Mouse (Mus musculus): Measurements from ENCODE around the gene Acap1. TPM values are rescaled to one million over a fixed set of nuclear protein-coding genes. Genes with fewer than 3 reads are reported as not detected.

The Acap1 gene
- polyA plus RNA-seq, 1 experiment, result 0.13 TPM

GRCm38 (mm10) chr11:69835326-69835965 is 59.9 kb downstream of the Acap1 start:
- peak overlapping the region; percentile 76 for H3K4me3 ChIP-seq (ENCODE audit: insufficient read depth, low read length)
- peaks cover 6% of the 10 kb centered on the region for H3K4me1 ChIP-seq (ENCODE audit: control insufficient read depth, insufficient read depth, low read length)
- H3K27ac ChIP-seq (ENCODE audit: insufficient read depth, low read length), result no peak overlapping the region
- TF ChIP-seq POLR2A (IDR thresholded peaks at IDR 0.05; ENCODE audit: extremely low read depth, insufficient read depth, low read length), result no peak
- TF ChIP-seq CTCF (IDR thresholded peaks at IDR 0.05; ENCODE audit: extremely low read depth, insufficient read depth, low read length), result no peak

GRCm38 (mm10) chr11:69834001-69834549 is 61.3 kb downstream of the Acap1 start:
- Histone ChIP-seq H3K27ac (ENCODE audit: insufficient read depth, low read length) (no peak overlapping the region), H3K4me1 (ENCODE audit: control insufficient read depth, insufficient read depth, low read length) (peaks cover 6% of the 10 kb centered on the region), H3K4me3 (ENCODE audit: insufficient read depth, low read length) (peak overlapping the region; percentile 35; the same call in 1 of the 2 replicates)
- TF ChIP-seq POLR2A (IDR thresholded peaks at IDR 0.05; ENCODE audit: extremely low read depth, insufficient read depth, low read length) (no peak), CTCF (IDR thresholded peaks at IDR 0.05; ENCODE audit: extremely low read depth, insufficient read depth, low read length) (no peak)

- H3K4me3 ChIP-seq (ENCODE audit: insufficient read depth, low read length), result peak overlapping the region; percentile 35; the same call in 1 of the 2 replicates
- peaks cover 6% of the 10 kb centered on the region for H3K4me1 ChIP-seq (ENCODE audit: control insufficient read depth, insufficient read depth, low read length)
- TF ChIP-seq POLR2A (IDR thresholded peaks at IDR 0.05; ENCODE audit: extremely low read depth, insufficient read depth, low read length), result no peak
- no peak for TF ChIP-seq CTCF (IDR thresholded peaks at IDR 0.05; ENCODE audit: extremely low read depth, insufficient read depth, low read length)
- no peak overlapping the region for H3K27ac ChIP-seq (ENCODE audit: insufficient read depth, low read length)
Measured at GRCm38 (mm10) chr11:69833554-69833953, 61.8 kb downstream of the Acap1 start.

Other genes starting within 250 kb of the Acap1 start
- 0.25 and 0.28 TPM in 2 replicates for gene Sox15, start 240.2 kb downstream of the Acap1 start, polyA plus RNA-seq (2012; rRNA removed)
- 89.7 and 92.8 TPM in 2 replicates for gene Mpdu1, start 232.9 kb downstream of the Acap1 start, polyA plus RNA-seq (2012; rRNA removed)
- 11.3 and 13.1 TPM in 2 replicates for gene Cd68, start 229.4 kb downstream of the Acap1 start, polyA plus RNA-seq (2012; rRNA removed)
- 323 and 335 TPM in 2 replicates for gene Eif4a1, start 223.1 kb downstream of the Acap1 start, polyA plus RNA-seq (2012; rRNA removed)
- 120 and 133 TPM in 2 replicates for gene Senp3, start 213.5 kb downstream of the Acap1 start, polyA plus RNA-seq (2012; rRNA removed)
- gene Tnfsf13, start 209.8 kb downstream of the Acap1 start, polyA plus RNA-seq (2012; rRNA removed), result 6.1 and 7.5 TPM in 2 replicates
- 19.8 and 22.5 TPM in 2 replicates for gene Tnfsf12, start 199.7 kb downstream of the Acap1 start, polyA plus RNA-seq (2012; rRNA removed)
- 3.8 and 4.3 TPM in 2 replicates for gene Tnfsfm13, start 199.4 kb downstream of the Acap1 start, polyA plus RNA-seq (2012; rRNA removed)
- 21.7 and 23.2 TPM in 2 replicates for gene Polr2a, start 136.9 kb downstream of the Acap1 start, polyA plus RNA-seq (2012; rRNA removed)
- 0.06 TPM in 1 of 2 replicates, not detected in the other for gene Slc35g3, start 133.6 kb downstream of the Acap1 start, polyA plus RNA-seq (2012; rRNA removed)
- gene Zbtb4, start 129.6 kb downstream of the Acap1 start, polyA plus RNA-seq (2012; rRNA removed), result 56.7 and 58.2 TPM in 2 replicates
- gene Chrnb1, start 99.6 kb downstream of the Acap1 start, polyA plus RNA-seq (2012; rRNA removed), result 1.4 and 2.1 TPM in 2 replicates
- 17.3 and 17.6 TPM in 2 replicates for gene Fgf11, start 93.7 kb downstream of the Acap1 start, polyA plus RNA-seq (2012; rRNA removed)
- gene Tmem102, start 89.9 kb downstream of the Acap1 start, polyA plus RNA-seq (2012; rRNA removed), result 0.06 TPM in 1 of 2 replicates, not detected in the other
- gene Gm39566, start 80.2 kb downstream of the Acap1 start, polyA plus RNA-seq (2012; rRNA removed), result not detected in 2 replicates
- not detected in 2 replicates for gene Spem2, start 77.1 kb downstream of the Acap1 start, polyA plus RNA-seq (2012; rRNA removed)
- gene Spem1, start 73.4 kb downstream of the Acap1 start, polyA plus RNA-seq (2012; rRNA removed), result 0.10 and 0.15 TPM in 2 replicates
- gene Nlgn2, start 57.8 kb downstream of the Acap1 start, polyA plus RNA-seq (2012; rRNA removed), result 112 and 116 TPM in 2 replicates
- 234 and 244 TPM in 2 replicates for gene Tmem256, start 57.0 kb downstream of the Acap1 start, polyA plus RNA-seq (2012; rRNA removed)
- 35.3 and 36.5 TPM in 2 replicates for gene Plscr3, start 49.2 kb downstream of the Acap1 start, polyA plus RNA-seq (2012; rRNA removed)
- gene Tnk1, start 36.8 kb downstream of the Acap1 start, polyA plus RNA-seq (2012; rRNA removed), result 0.08 and 0.25 TPM in 2 replicates
- not detected in 2 replicates for gene Tmem95, start 17.5 kb downstream of the Acap1 start, polyA plus RNA-seq (2012; rRNA removed)
- gene Kctd11, start 14.1 kb downstream of the Acap1 start, polyA plus RNA-seq (2012; rRNA removed), result 1.5 and 1.7 TPM in 2 replicates
- gene 2810408A11Rik, start 5.4 kb upstream of the Acap1 start, polyA plus RNA-seq (2012; rRNA removed), result 0.19 and 0.38 TPM in 2 replicates
- 98.3 and 107 TPM in 2 replicates for gene Neurl4, start 5.5 kb upstream of the Acap1 start, polyA plus RNA-seq (2012; rRNA removed)
- gene Gps2, start 18.3 kb upstream of the Acap1 start, polyA plus RNA-seq (2012; rRNA removed), result 53.5 and 55.2 TPM in 2 replicates
- 577 and 581 TPM in 2 replicates for gene Eif5a, start 26.4 kb upstream of the Acap1 start, polyA plus RNA-seq (2012; rRNA removed)
- gene Ybx2, start 40.3 kb upstream of the Acap1 start, polyA plus RNA-seq (2012; rRNA removed), result 18.1 and 21.1 TPM in 2 replicates
- gene Slc2a4, start 52.6 kb upstream of the Acap1 start, polyA plus RNA-seq (2012; rRNA removed), result 1.5 and 1.7 TPM in 2 replicates
- not detected in 2 replicates for gene Cldn7, start 69.2 kb upstream of the Acap1 start, polyA plus RNA-seq (2012; rRNA removed)
- 121 and 139 TPM in 2 replicates for gene Ctdnep1, start 85.6 kb upstream of the Acap1 start, polyA plus RNA-seq (2012; rRNA removed)
- 121 and 126 TPM in 2 replicates for gene Elp5, start 87.0 kb upstream of the Acap1 start, polyA plus RNA-seq (2012; rRNA removed)
- gene Gabarap, start 95.6 kb upstream of the Acap1 start, polyA plus RNA-seq (2012; rRNA removed), result 330 and 334 TPM in 2 replicates
- gene Phf23, start 100.2 kb upstream of the Acap1 start, polyA plus RNA-seq (2012; rRNA removed), result 37.6 and 38.2 TPM in 2 replicates
- 26.9 and 30.4 TPM in 2 replicates for gene Dvl2, start 105.1 kb upstream of the Acap1 start, polyA plus RNA-seq (2012; rRNA removed)
- gene Acadvl, start 119.9 kb upstream of the Acap1 start, polyA plus RNA-seq (2012; rRNA removed), result 66.5 and 71.6 TPM in 2 replicates
- gene Dlg4, start 121.4 kb upstream of the Acap1 start, polyA plus RNA-seq (2012; rRNA removed), result 816 and 828 TPM in 2 replicates
- gene Asgr1, start 158.5 kb upstream of the Acap1 start, polyA plus RNA-seq (2012; rRNA removed), result 2.3 and 3.5 TPM in 2 replicates
- 0.23 TPM in 2 replicates for gene Asgr2, start 197.1 kb upstream of the Acap1 start, polyA plus RNA-seq (2012; rRNA removed)
- 0.63 and 0.95 TPM in 2 replicates for gene Mgl2, start 234.8 kb upstream of the Acap1 start, polyA plus RNA-seq (2012; rRNA removed)

All from cortical plate, adult 2 months (tissue).